Mouse (Mus musculus): ENCODE results near the gene Tmem94. TPM values are rescaled to one million over a fixed set of nuclear protein-coding genes. Genes with fewer than 3 reads are reported as not detected.

Gene Tmem94
- total RNA-seq, 1 experiment = 17.7 TPM

DNA sequence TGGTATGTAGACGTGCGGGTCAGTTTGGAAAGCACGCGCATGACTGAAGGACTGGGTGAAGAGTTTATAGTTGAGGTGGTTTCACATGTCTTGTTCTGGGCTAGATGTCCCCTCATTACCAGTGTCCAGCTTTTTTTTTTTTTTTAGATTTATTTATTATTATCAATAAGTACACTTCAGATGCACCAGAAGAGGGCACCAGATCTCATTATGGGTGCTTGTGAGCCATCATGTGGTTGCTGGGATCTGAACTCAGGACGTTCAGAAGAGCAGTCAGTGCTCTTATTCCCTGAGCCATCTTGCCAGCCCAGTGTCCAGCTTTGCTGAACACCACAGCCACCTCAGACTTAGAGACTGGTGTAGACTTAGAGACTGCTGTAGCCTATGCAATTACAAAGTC is 52.1 kb downstream of the Tmem94 start:
- no peak overlapping the region for H3K9ac ChIP-seq (ENCODE audit: insufficient read depth, low read depth, low read length, poor library complexity, severe bottlenecking)
- H3K4me1 ChIP-seq (ENCODE audit: control insufficient read depth in 2 of 2, insufficient read depth in 2 of 2, low read length in 2 of 2, poor library complexity in 1 of 2) = peaks cover 0 to 4% of the 10 kb centered on the region in 2 experiments; a peak in 2 of 4 replicates
- H3K4me3 ChIP-seq (ENCODE audit: insufficient read depth in 1 of 2, low read depth in 1 of 2, low read length in 2 of 2, poor library complexity in 1 of 2, severe bottlenecking in 1 of 2) = no peak overlapping the region
- no peak overlapping the region for H3K27ac ChIP-seq (ENCODE audit: insufficient read depth, low read depth, low read length, poor library complexity, severe bottlenecking)
- no peak for TF ChIP-seq ZC3H11A (IDR thresholded peaks at IDR 0.05; ENCODE audit: borderline replicate concordance, low read depth, low read length)
- TF ChIP-seq CHD2 (IDR thresholded peaks at IDR 0.05; ENCODE audit: low read depth, low read length) = no peak
- TF ChIP-seq HCFC1 (IDR thresholded peaks at IDR 0.05; ENCODE audit: borderline replicate concordance, insufficient read depth, low read length) = no peak
- no peak for TF ChIP-seq MAFK (IDR thresholded peaks at IDR 0.05; ENCODE audit: insufficient read depth, low read depth, low read length)
- TF ChIP-seq ZNF384 (IDR thresholded peaks at IDR 0.05; ENCODE audit: low read depth, low read length) = 0 out of 2 replicates have a peak, but pooled peaks have one; percentile 11
- DNase-seq (ENCODE audit: low read depth, low spot score) = no peak
- in situ Hi-C loops (cut with MboI; ENCODE audit: low sequenced_read_pairs in 2 of 2, unreplicated experiment in 2 of 2) = no loop called here
- no peaks in the 10 kb centered on the region for H3K9me3 ChIP-seq (ENCODE audit: control insufficient read depth, insufficient read depth, low read depth, low read length)
- H3K36me3 ChIP-seq (ENCODE audit: control insufficient read depth, insufficient read depth, low read length, poor library complexity, severe bottlenecking) = peaks cover 31% of the 10 kb centered on the region

DNA sequence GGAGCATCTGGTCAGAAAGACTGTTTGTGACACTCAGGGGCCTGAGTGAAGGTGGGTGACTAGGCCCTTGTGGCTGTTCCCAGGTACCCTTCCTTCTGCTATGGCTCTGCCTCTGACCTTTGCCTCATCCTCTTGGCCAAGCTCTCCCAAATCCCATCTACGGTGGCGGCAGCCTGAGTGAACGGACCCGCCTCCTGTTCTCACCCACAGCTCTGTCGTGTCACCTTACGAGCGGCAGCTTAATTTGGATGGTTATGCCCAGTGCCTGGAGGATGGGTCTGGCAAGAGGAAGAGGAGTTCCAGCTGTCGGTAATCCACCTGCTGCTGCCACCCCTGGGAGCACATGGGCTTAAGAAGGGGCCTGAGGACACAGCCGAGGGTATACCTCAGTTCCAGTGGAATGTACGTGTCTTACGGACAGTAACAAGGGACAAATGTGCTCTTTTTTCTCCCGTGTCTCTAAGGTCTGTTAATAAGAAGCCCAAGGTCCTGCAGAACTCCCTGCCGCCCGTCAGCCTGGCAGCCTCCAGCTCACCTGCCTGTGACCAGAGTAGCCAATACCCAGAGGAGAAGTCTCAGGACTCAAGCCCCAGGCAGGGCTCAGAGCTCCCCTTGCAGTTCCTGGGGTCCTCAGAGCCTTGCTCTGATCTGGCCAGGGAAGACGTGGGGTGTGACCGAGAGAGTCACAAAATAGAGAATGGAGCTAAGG is 54.8 kb downstream of the Tmem94 start:
- TF ChIP-seq ZC3H11A (IDR thresholded peaks at IDR 0.05; ENCODE audit: borderline replicate concordance, low read depth, low read length) (no peak), HCFC1 (IDR thresholded peaks at IDR 0.05; ENCODE audit: borderline replicate concordance, insufficient read depth, low read length) (no peak), ZNF384 (IDR thresholded peaks at IDR 0.05; ENCODE audit: low read depth, low read length) (no peak), MAFK (IDR thresholded peaks at IDR 0.05; ENCODE audit: insufficient read depth, low read depth, low read length) (no peak), CHD2 (IDR thresholded peaks at IDR 0.05; ENCODE audit: low read depth, low read length) (no peak)
- peaks cover 35% of the 10 kb centered on the region for H3K36me3 ChIP-seq (ENCODE audit: control insufficient read depth, insufficient read depth, low read length, poor library complexity, severe bottlenecking)
- H3K27ac ChIP-seq (ENCODE audit: insufficient read depth, low read depth, low read length, poor library complexity, severe bottlenecking) = no peak overlapping the region
- H3K9ac ChIP-seq (ENCODE audit: insufficient read depth, low read depth, low read length, poor library complexity, severe bottlenecking) = no peak overlapping the region
- no peaks in the 10 kb centered on the region; a peak in 1 of 4 replicates for H3K4me1 ChIP-seq (ENCODE audit: control insufficient read depth in 2 of 2, insufficient read depth in 2 of 2, low read length in 2 of 2, poor library complexity in 1 of 2)
- DNase-seq (ENCODE audit: low read depth, low spot score) = no peak
- in situ Hi-C loops (cut with MboI; ENCODE audit: low sequenced_read_pairs in 2 of 2, unreplicated experiment in 2 of 2) = no loop called here
- H3K9me3 ChIP-seq (ENCODE audit: control insufficient read depth, insufficient read depth, low read depth, low read length) = no peaks in the 10 kb centered on the region
- H3K4me3 ChIP-seq (ENCODE audit: insufficient read depth in 1 of 2, low read depth in 1 of 2, low read length in 2 of 2, poor library complexity in 1 of 2, severe bottlenecking in 1 of 2) = no peak overlapping the region

DNA sequence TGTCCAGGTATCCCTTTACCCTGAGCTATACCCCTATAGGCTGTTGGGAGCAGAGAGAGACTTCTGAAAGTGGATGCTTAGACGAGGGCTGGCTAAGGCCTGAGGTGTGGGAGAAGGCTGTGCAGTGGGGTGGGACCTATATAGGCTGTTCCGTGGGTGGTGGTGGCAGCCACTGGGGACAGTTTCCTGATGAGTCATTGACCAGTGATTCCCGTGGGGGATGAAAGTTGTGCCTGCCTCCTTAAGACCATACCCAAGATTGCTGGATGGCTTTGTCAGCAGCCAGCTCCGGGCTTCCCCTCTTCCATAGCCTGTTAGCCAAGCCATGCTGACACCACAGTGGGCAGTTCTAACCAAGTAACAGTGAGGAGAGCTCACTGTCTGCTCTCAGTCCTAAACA is 55.8 kb downstream of the Tmem94 start:
- H3K4me1 ChIP-seq (ENCODE audit: control insufficient read depth in 2 of 2, insufficient read depth in 2 of 2, low read length in 2 of 2, poor library complexity in 1 of 2) = peaks cover 0 to under 1% of the 10 kb centered on the region in 2 experiments; a peak in 1 of 4 replicates
- peaks cover 35% of the 10 kb centered on the region for H3K36me3 ChIP-seq (ENCODE audit: control insufficient read depth, insufficient read depth, low read length, poor library complexity, severe bottlenecking)
- H3K4me3 ChIP-seq (ENCODE audit: insufficient read depth in 1 of 2, low read depth in 1 of 2, low read length in 2 of 2, poor library complexity in 1 of 2, severe bottlenecking in 1 of 2) = no peak overlapping the region
- no peak overlapping the region for H3K9ac ChIP-seq (ENCODE audit: insufficient read depth, low read depth, low read length, poor library complexity, severe bottlenecking)
- in situ Hi-C loops (cut with MboI; ENCODE audit: low sequenced_read_pairs in 2 of 2, unreplicated experiment in 2 of 2) = no loop called here
- TF ChIP-seq ZC3H11A (IDR thresholded peaks at IDR 0.05; ENCODE audit: borderline replicate concordance, low read depth, low read length) (no peak), CHD2 (IDR thresholded peaks at IDR 0.05; ENCODE audit: low read depth, low read length) (no peak), MAFK (IDR thresholded peaks at IDR 0.05; ENCODE audit: insufficient read depth, low read depth, low read length) (no peak), ZNF384 (IDR thresholded peaks at IDR 0.05; ENCODE audit: low read depth, low read length) (no peak), HCFC1 (IDR thresholded peaks at IDR 0.05; ENCODE audit: borderline replicate concordance, insufficient read depth, low read length) (no peak)
- no peak for DNase-seq (ENCODE audit: low read depth, low spot score)
- H3K27ac ChIP-seq (ENCODE audit: insufficient read depth, low read depth, low read length, poor library complexity, severe bottlenecking) = no peak overlapping the region
- no peaks in the 10 kb centered on the region for H3K9me3 ChIP-seq (ENCODE audit: control insufficient read depth, insufficient read depth, low read depth, low read length)

DNA sequence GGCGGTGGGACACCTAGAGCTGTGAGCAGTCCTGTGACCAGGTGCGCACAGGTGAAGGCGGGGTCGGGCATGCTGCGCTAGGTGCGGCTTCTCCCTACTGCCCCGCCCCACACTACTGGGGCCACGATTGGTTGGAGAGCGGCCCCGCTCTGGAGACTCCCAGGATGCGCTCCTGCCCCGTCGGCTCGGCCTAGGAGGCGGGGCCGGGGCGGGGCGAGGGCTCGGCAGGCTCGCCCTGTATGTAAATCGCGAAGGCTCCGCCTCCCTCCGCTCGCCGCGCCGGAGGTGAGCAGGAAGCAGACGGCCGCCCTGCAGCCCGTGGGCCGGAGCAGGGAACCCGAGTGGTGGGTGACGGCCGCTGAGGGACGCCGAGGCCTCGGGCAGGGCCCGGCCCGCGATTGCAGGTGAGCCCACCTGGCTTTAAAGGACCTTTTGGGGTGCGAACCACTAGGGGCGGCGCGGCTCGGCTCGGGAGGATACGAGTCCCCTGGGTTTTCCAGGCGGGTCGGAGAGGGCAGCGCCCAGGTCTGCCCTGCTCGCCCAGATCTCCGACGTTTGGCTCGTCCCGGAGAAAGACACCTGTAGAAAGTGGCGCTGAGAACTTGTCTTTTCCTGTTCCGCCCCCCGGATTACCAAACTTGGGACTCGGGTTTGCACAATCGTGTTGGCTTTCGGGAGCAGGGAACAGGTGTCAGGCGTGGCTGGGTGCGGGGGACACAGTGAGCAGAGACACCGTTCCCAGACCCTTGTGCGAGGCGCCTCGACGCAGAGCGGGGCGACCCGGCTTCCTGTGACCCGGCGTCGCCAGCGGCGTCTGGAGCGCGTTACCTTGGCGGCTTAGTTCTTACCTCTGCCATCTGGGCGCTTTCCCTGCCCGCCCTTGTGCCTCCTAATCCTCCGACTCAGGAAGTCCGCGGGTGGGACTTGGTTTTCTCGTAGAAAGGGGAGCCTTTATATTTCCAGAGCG is 58.8 kb downstream of the Tmem94 start, which contains the start of gene Llgl2:
TSS of gene Llgl2 (plus strand) at position 276 of the 967 bp plus-strand sequence.
- Histone ChIP-seq H3K4me3 (ENCODE audit: insufficient read depth in 1 of 2, low read depth in 1 of 2, low read length in 2 of 2, poor library complexity in 1 of 2, severe bottlenecking in 1 of 2) (peak within 1 kb of the TSS; percentile 75 to 95), H3K27ac (ENCODE audit: insufficient read depth, low read depth, low read length, poor library complexity, severe bottlenecking) (no peak within 1 kb of the TSS), H3K4me1 (ENCODE audit: control insufficient read depth in 2 of 2, insufficient read depth in 2 of 2, low read length in 2 of 2, poor library complexity in 1 of 2) (peaks cover 1 to 15% of the 10 kb centered on the region in 2 experiments; a peak in 2 of 4 replicates), H3K9me3 (ENCODE audit: control insufficient read depth, insufficient read depth, low read depth, low read length) (no peaks in the 10 kb centered on the region), H3K36me3 (ENCODE audit: control insufficient read depth, insufficient read depth, low read length, poor library complexity, severe bottlenecking) (peaks cover 23% of the 10 kb centered on the region), H3K9ac (ENCODE audit: insufficient read depth, low read depth, low read length, poor library complexity, severe bottlenecking) (peak within 1 kb of the TSS; percentile 75)
- TF ChIP-seq CHD2 (IDR thresholded peaks at IDR 0.05; ENCODE audit: low read depth, low read length) (no peak), MAFK (IDR thresholded peaks at IDR 0.05; ENCODE audit: insufficient read depth, low read depth, low read length) (no peak), HCFC1 (IDR thresholded peaks at IDR 0.05; ENCODE audit: borderline replicate concordance, insufficient read depth, low read length) (peak; percentile 14; the same call in 1 of the 2 replicates), ZC3H11A (IDR thresholded peaks at IDR 0.05; ENCODE audit: borderline replicate concordance, low read depth, low read length) (no peak)
- in situ Hi-C loops (cut with MboI; ENCODE audit: low sequenced_read_pairs in 2 of 2, unreplicated experiment in 2 of 2) = no loop called here
- peak; percentile 90 for DNase-seq (ENCODE audit: low read depth, low spot score)
